Mouse (Mus musculus) kidney, embryonic 16.5 days (tissue): ENCODE measurements around the gene Myo19. TPM values are rescaled to one million over a fixed set of nuclear protein-coding genes. Genes with fewer than 3 reads are reported as not detected.

Experiments
- ATAC-seq: fragments of 200-750 bp; cut with Nextera tagmentation; 2 replicates; pipeline ENCODE4 v1.8.0; 2017; ENCODE audit warnings: moderate TSS enrichment; ENCODE audit not compliant: low FRiP score, low TSS enrichment
- H3K27ac ChIP-seq: fragments of 300-500 bp; sonication (generic); 2 replicates; pipeline ENCODE4 v1.5.1; 2014; ENCODE audit warnings: low read length
- H3K27me3 ChIP-seq: fragments of 300-500 bp; sonication (generic); 2 replicates; pipeline ENCODE4 v1.6.1; 2014; ENCODE audit warnings: low read length, control low read depth, mixed read lengths; ENCODE audit not compliant: insufficient read depth
- H3K36me3 ChIP-seq: fragments of 300-500 bp; sonication (generic); 2 replicates; pipeline ENCODE4 v1.6.1; 2014; ENCODE audit warnings: low read length, control low read depth, mixed read lengths; ENCODE audit not compliant: insufficient read depth
- H3K4me1 ChIP-seq: fragments of 300-500 bp; sonication (generic); 2 replicates; pipeline ENCODE4 v1.6.1; 2014; ENCODE audit warnings: low read length, control low read depth, mixed read lengths; ENCODE audit not compliant: insufficient read depth
- H3K4me2 ChIP-seq: fragments of 300-500 bp; sonication (generic); replicated peaks from 2 replicates; pipeline ENCODE4 v1.6.1; 2014; ENCODE audit warnings: low read depth, low read length
- H3K4me3 ChIP-seq: fragments of 300-500 bp; sonication (generic); 2 replicates; pipeline ENCODE4 v1.5.1; 2014; ENCODE audit warnings: mild to moderate bottlenecking, low read length
- H3K9ac ChIP-seq: fragments of 300-500 bp; sonication (generic); replicated peaks from 2 replicates; pipeline ENCODE4 v1.6.1; 2014; ENCODE audit warnings: low read length
- H3K9me3 ChIP-seq: fragments of 300-500 bp; sonication (generic); 2 replicates; pipeline ENCODE4 v1.6.1; 2016; ENCODE audit warnings: low read length, control low read depth
- WGBS: fragments of 180-500 bp; shearing (Covaris S2); extraction: QIAGEN DNeasy Blood & Tissue Kit; methylation state at CpG from one replicate; pipeline ENCODE4 v1.1.7; 2014; 5-methylcytosine and 5-hydroxymethylcytosine counted together
- polyA plus RNA-seq: library from polyadenylated mRNA; unstranded; fragments of >200 nt; fragmentation: Nextera tagmentation; extraction: Ambion mirVana; gene quantifications from 2 replicates; pipeline ENCODE4 v1.2.1, GENCODE M21; 2015

Gene Myo19
- polyA plus RNA-seq, 1 experiment from 2014 or later = 11.8 TPM

GRCm38 (mm10) chr11:84939508-84940053 is 59.6 kb downstream of the Myo19 start:
- no peak overlapping the region for H3K4me2 ChIP-seq
- 61% methylated on average over 8 of the region's 8 CpGs for WGBS
- H3K27ac ChIP-seq = no peak overlapping the region

GRCm38 (mm10) chr11:84940140-84940539 is 60.2 kb downstream of the Myo19 start:
- Histone ChIP-seq H3K36me3 (no peaks in the 10 kb centered on the region), H3K4me2 (no peak overlapping the region), H3K9ac (no peak overlapping the region), H3K9me3 (no peaks in the 10 kb centered on the region), H3K4me1 (no peaks in the 10 kb centered on the region), H3K4me3 (no peak overlapping the region), H3K27me3 (peaks cover 4% of the 10 kb centered on the region), H3K27ac (no peak overlapping the region)
- ATAC-seq = no peak
- WGBS = 72% methylated on average over 10 of the region's 10 CpGs

More at GRCm38 (mm10) chr11:84939508-84940053, 59.6 kb downstream of the Myo19 start:
- H3K9ac ChIP-seq = no peak overlapping the region
- no peaks in the 10 kb centered on the region for H3K4me1 ChIP-seq
- no peak overlapping the region for H3K4me3 ChIP-seq
- no peak for ATAC-seq
- peaks cover 4% of the 10 kb centered on the region; the same call in 1 of the 2 replicates for H3K27me3 ChIP-seq
- H3K9me3 ChIP-seq = no peaks in the 10 kb centered on the region
- H3K36me3 ChIP-seq = no peaks in the 10 kb centered on the region

GRCm38 (mm10) chr11:84943948-84944347 is 64.0 kb downstream of the Myo19 start:
- H3K4me1 ChIP-seq = no peaks in the 10 kb centered on the region
- 0% methylated on average over 15 of the region's 15 CpGs for WGBS
- H3K4me3 ChIP-seq = no peak overlapping the region
- H3K27me3 ChIP-seq = peaks cover 4% of the 10 kb centered on the region
- no peaks in the 10 kb centered on the region for H3K9me3 ChIP-seq
- no peak overlapping the region for H3K9ac ChIP-seq
- H3K36me3 ChIP-seq = no peaks in the 10 kb centered on the region
- no peak for ATAC-seq
- H3K4me2 ChIP-seq = peak overlapping the region; percentile 36
- no peak overlapping the region for H3K27ac ChIP-seq

GRCm38 (mm10) chr11:84944639-84945435 is 64.9 kb downstream of the Myo19 start:
- Histone ChIP-seq H3K27me3 (peaks cover 4% of the 10 kb centered on the region), H3K4me3 (no peak overlapping the region), H3K27ac (no peak overlapping the region), H3K4me2 (no peak overlapping the region), H3K9me3 (no peaks in the 10 kb centered on the region), H3K9ac (no peak overlapping the region), H3K4me1 (no peaks in the 10 kb centered on the region), H3K36me3 (no peaks in the 10 kb centered on the region)
- no peak for ATAC-seq
- 8% methylated on average over 12 of the region's 12 CpGs for WGBS

GRCm38 (mm10) chr11:84945841-84946240 is 65.9 kb downstream of the Myo19 start:
- no peak for ATAC-seq
- Histone ChIP-seq H3K36me3 (no peaks in the 10 kb centered on the region), H3K9ac (no peak overlapping the region), H3K4me3 (no peak overlapping the region), H3K27me3 (peaks cover 4% of the 10 kb centered on the region), H3K4me1 (no peaks in the 10 kb centered on the region), H3K4me2 (no peak overlapping the region), H3K9me3 (no peaks in the 10 kb centered on the region), H3K27ac (no peak overlapping the region)
- WGBS = 53% methylated on average over 3 of the region's 3 CpGs

- WGBS = 65% methylated on average over 6 of the region's 6 CpGs
- Histone ChIP-seq H3K9ac (no peak overlapping the region), H3K4me3 (no peak overlapping the region), H3K27ac (no peak overlapping the region), H3K27me3 (peaks cover 4% of the 10 kb centered on the region), H3K4me2 (no peak overlapping the region), H3K4me1 (no peaks in the 10 kb centered on the region), H3K9me3 (no peaks in the 10 kb centered on the region), H3K36me3 (no peaks in the 10 kb centered on the region)
- ATAC-seq = no peak
Observed at GRCm38 (mm10) chr11:84947206-84947605, 67.3 kb downstream of the Myo19 start.

- 56% methylated on average over 3 of the region's 3 CpGs for WGBS
Observed at GRCm38 (mm10) chr11:84948114-84948513, 68.2 kb downstream of the Myo19 start.

GRCm38 (mm10) chr11:84948526-84948925 is 68.6 kb downstream of the Myo19 start:
- H3K4me1 ChIP-seq = no peaks in the 10 kb centered on the region
- H3K27ac ChIP-seq = no peak overlapping the region
- no peaks in the 10 kb centered on the region for H3K36me3 ChIP-seq
- H3K9ac ChIP-seq = no peak overlapping the region
- no peak overlapping the region for H3K4me3 ChIP-seq
- no peaks in the 10 kb centered on the region for H3K9me3 ChIP-seq
- ATAC-seq = no peak
- WGBS = 50% methylated on average over 3 of the region's 3 CpGs
- H3K27me3 ChIP-seq = peaks cover 4% of the 10 kb centered on the region
- H3K4me2 ChIP-seq = no peak overlapping the region

More at GRCm38 (mm10) chr11:84948114-84948513, 68.2 kb downstream of the Myo19 start:
- no peak for ATAC-seq
- H3K36me3 ChIP-seq = no peaks in the 10 kb centered on the region
- no peak overlapping the region for H3K9ac ChIP-seq
- H3K4me1 ChIP-seq = no peaks in the 10 kb centered on the region
- H3K4me2 ChIP-seq = no peak overlapping the region
- H3K27me3 ChIP-seq = peaks cover 4% of the 10 kb centered on the region
- H3K27ac ChIP-seq = no peak overlapping the region
- no peak overlapping the region for H3K4me3 ChIP-seq
- H3K9me3 ChIP-seq = no peaks in the 10 kb centered on the region

- Histone ChIP-seq H3K4me3 (no peak overlapping the region), H3K36me3 (no peaks in the 10 kb centered on the region), H3K9me3 (no peaks in the 10 kb centered on the region), H3K4me2 (no peak overlapping the region), H3K4me1 (peaks cover 9% of the 10 kb centered on the region), H3K27ac (no peak overlapping the region), H3K9ac (no peak overlapping the region), H3K27me3 (peaks cover 16% of the 10 kb centered on the region)
- WGBS = 15% methylated on average over 2 of the region's 2 CpGs
- no peak for ATAC-seq
Observed at GRCm38 (mm10) chr11:84952611-84953010, 72.7 kb downstream of the Myo19 start.

- Histone ChIP-seq H3K9ac (no peak overlapping the region), H3K4me3 (no peak overlapping the region), H3K4me1 (peaks cover 34% of the 10 kb centered on the region), H3K4me2 (no peak overlapping the region), H3K27me3 (peaks cover 32% of the 10 kb centered on the region), H3K36me3 (no peaks in the 10 kb centered on the region), H3K9me3 (no peaks in the 10 kb centered on the region), H3K27ac (no peak overlapping the region)
- 32% methylated on average over 5 of the region's 5 CpGs for WGBS
- ATAC-seq = no peak
Observed at GRCm38 (mm10) chr11:84956400-84956799, 76.5 kb downstream of the Myo19 start.
